Mouse (Mus musculus) stomach, postnatal 0 days (tissue): ENCODE data around the gene Cerk. TPM values are rescaled to one million over a fixed set of nuclear protein-coding genes. Genes with fewer than 3 reads are reported as not detected.
"Not testable (repeated sequence)": the region's sequence is repeated elsewhere in the genome, so short reads cannot be mapped to it uniquely, and the experiment has no call there.

Experiments used
- ATAC-seq: fragments of 200-750 bp; cut with Nextera tagmentation; 2 replicates; pipeline ENCODE4 v1.8.0; 2017; ENCODE audit not compliant: low FRiP score, low TSS enrichment
- DNase-seq: peaks from one replicate; pipeline ENCODE4 v3.0.0-alpha.2; 2016; ENCODE audit warnings: low spot score
- H3K27ac ChIP-seq: fragments of 300-500 bp; sonication (generic); replicated peaks from 2 replicates; pipeline ENCODE4 v1.5.1; 2014; ENCODE audit warnings: mild to moderate bottlenecking, control low read depth
- H3K27me3 ChIP-seq: fragments of 300-500 bp; sonication (generic); 2 replicates; pipeline ENCODE4 v1.6.1; 2014; ENCODE audit warnings: low read length; ENCODE audit not compliant: control insufficient read depth, insufficient read depth
- H3K36me3 ChIP-seq: fragments of 300-500 bp; sonication (generic); 2 replicates; pipeline ENCODE4 v1.6.1; 2014; ENCODE audit warnings: low read length, mixed read lengths; ENCODE audit not compliant: control insufficient read depth, insufficient read depth
- H3K4me1 ChIP-seq: fragments of 300-500 bp; sonication (generic); replicated peaks from 2 replicates; pipeline ENCODE4 v1.6.1; 2014; ENCODE audit warnings: antibody characterized with exemption; ENCODE audit not compliant: control insufficient read depth, insufficient read depth
- H3K4me2 ChIP-seq: fragments of 300-500 bp; sonication (generic); replicated peaks from 2 replicates; pipeline ENCODE4 v1.6.1; 2014; ENCODE audit warnings: low read depth, mild to moderate bottlenecking, control low read depth, moderate library complexity
- H3K4me3 ChIP-seq: fragments of 300-500 bp; sonication (generic); 2 replicates; pipeline ENCODE4 v1.5.1; 2014; ENCODE audit warnings: low read depth, low read length, control low read depth
- H3K9ac ChIP-seq: fragments of 300-500 bp; sonication (generic); 2 replicates; pipeline ENCODE4 v1.6.1; 2014; ENCODE audit warnings: mild to moderate bottlenecking, low read length, control low read depth, mixed read lengths
- H3K9me3 ChIP-seq: fragments of 300-500 bp; sonication (generic); 2 replicates; pipeline ENCODE4 v1.6.1; 2016; ENCODE audit warnings: low read length; ENCODE audit not compliant: control insufficient read depth
- CTCF ChIP-seq: IDR thresholded peaks from 2 replicates; pipeline ENCODE4 v1.5.1; 2016; ENCODE audit warnings: antibody characterized with exemption, low read depth, mild to moderate bottlenecking, moderate library complexity
- EP300 ChIP-seq: optimal IDR thresholded peaks from 2 replicates; pipeline ENCODE3; 2016; ENCODE audit warnings: antibody characterized with exemption
- WGBS: fragments of 180-500 bp; shearing (Covaris S2); extraction: QIAGEN DNeasy Blood & Tissue Kit; methylation state at CpG from one replicate; pipeline ENCODE4 v1.1.7; 2014; 5-methylcytosine and 5-hydroxymethylcytosine counted together
- polyA plus RNA-seq: library from polyadenylated mRNA; unstranded; fragments of >200 nt; fragmentation: Nextera tagmentation; extraction: Ambion mirVana; gene quantifications from 2 replicates; pipeline ENCODE4 v1.2.1, GENCODE M21; 2015

The Cerk gene
- polyA plus RNA-seq, 1 experiment from 2014 or later: 4.6 TPM

GRCm38 (mm10) chr15:86105751-86106150 is 80.2 kb downstream of the Cerk start:
- no peaks in the 10 kb centered on the region for H3K27me3 ChIP-seq
- ATAC-seq: no peak
- no peak overlapping the region for H3K4me3 ChIP-seq
- H3K4me2 ChIP-seq: no peak overlapping the region
- WGBS: 78% methylated on average over 6 of the region's 6 CpGs
- no peak for TF ChIP-seq EP300
- TF ChIP-seq CTCF: no peak
- H3K4me1 ChIP-seq: peaks cover 5% of the 10 kb centered on the region; the same call in 1 of the 2 replicates
- peaks cover 4% of the 10 kb centered on the region; the same call in 1 of the 2 replicates for H3K36me3 ChIP-seq
- H3K9ac ChIP-seq: no peak overlapping the region
- H3K9me3 ChIP-seq: no peaks in the 10 kb centered on the region
- no peak overlapping the region for H3K27ac ChIP-seq
- DNase-seq: no peak

- no peak overlapping the region for H3K27ac ChIP-seq
These were observed 80.6 kb downstream of the Cerk start for GRCm38 (mm10) chr15:86105345-86105697.

DNA sequence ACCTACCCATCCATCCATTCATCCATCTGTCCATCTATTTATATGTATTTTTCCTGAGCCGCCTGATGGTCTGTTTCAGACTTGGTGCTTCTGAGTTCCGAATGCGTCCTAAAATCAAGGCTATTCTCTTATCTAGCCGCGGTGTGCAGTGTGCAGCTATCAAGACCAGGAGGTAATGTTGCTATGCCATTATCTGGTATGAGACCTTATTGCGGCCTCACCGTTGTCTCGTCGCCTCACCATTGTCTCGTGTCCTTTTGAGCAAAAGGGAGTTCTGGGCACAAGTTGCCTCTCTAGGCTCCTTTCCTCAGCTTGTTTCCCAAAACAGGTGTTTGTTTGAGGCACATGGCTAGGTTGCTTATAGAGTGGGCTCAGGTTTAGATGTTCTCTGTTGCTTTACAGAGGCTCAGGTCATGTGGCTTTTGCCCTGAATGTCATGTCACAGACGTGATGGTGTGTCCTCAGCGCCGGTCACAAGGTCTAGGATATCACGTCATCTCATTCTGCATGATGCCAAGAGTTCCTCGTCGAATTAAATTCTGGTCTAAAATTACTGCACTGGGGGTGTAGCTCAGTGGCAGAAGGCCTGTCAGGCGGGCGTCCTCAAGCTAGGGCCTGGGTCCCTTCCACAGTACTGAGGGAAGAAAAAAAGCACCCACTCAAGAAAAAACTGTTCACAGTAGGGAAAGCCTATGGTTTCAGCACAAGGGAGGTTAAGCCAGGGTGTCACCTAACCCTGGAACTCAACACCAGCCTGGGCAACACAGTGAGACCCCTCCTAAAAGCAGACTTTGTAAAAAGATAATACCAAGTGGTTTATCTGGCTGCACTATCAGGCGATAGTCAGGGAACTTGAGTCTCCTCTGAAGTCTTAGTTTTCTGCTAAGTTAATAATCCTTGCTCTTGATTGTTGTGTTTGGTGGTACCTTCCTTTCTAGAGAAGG is 81.3 kb downstream of the Cerk start:
- Histone ChIP-seq H3K4me2 (no peak overlapping the region), H3K9ac (no peak overlapping the region), H3K4me3 (no peak overlapping the region), H3K27me3 (no peaks in the 10 kb centered on the region), H3K36me3 (peaks cover 6% of the 10 kb centered on the region; the same call in 1 of the 2 replicates), H3K4me1 (peaks cover 3% of the 10 kb centered on the region; the same call in 1 of the 2 replicates), H3K9me3 (no peaks in the 10 kb centered on the region), H3K27ac (no peak overlapping the region)
- no peak for DNase-seq
- no peak for ATAC-seq
- WGBS: 90% methylated on average over 19 of the region's 19 CpGs
- TF ChIP-seq CTCF (no peak), EP300 (no peak)

More at GRCm38 (mm10) chr15:86105345-86105697, 80.6 kb downstream of the Cerk start:
- Histone ChIP-seq H3K9ac (no peak overlapping the region), H3K9me3 (no peaks in the 10 kb centered on the region), H3K4me1 (peaks cover 5% of the 10 kb centered on the region; the same call in 1 of the 2 replicates), H3K4me3 (no peak overlapping the region), H3K36me3 (peaks cover 6% of the 10 kb centered on the region; the same call in 1 of the 2 replicates), H3K4me2 (no peak overlapping the region), H3K27me3 (no peaks in the 10 kb centered on the region)
- DNase-seq (no peak), ATAC-seq (peak; percentile 40; the same call in 1 of the 2 replicates)
- WGBS: 78% methylated on average over 7 of the region's 7 CpGs
- TF ChIP-seq EP300 (no peak), CTCF (no peak)

- no peak overlapping the region for H3K4me3 ChIP-seq
- DNase-seq: no peak
These were observed 83.6 kb downstream of the Cerk start for GRCm38 (mm10) chr15:86102308-86102707.

DNA sequence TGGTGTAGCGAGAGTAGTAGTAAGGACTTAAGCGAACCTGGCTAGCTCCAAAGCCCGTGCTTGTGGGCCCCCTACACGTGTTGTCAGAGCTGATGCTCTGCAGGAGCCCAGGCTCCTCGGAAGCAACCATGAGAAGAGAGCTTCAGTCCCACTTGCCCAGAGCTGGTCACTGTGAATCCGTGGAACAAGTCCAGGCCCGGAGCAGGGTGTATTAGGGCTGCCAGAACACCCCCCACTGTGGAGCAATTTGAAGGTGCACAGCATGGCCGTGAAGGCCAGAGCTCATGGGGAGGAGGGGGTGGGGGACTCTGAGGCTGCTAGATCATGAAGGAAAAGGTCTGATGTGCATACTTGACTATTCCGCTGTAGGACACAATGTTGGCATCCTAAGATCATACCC is 84.4 kb downstream of the Cerk start:
- WGBS: 90% methylated on average over 9 of the region's 9 CpGs
- H3K27ac ChIP-seq: no peak overlapping the region
- no peaks in the 10 kb centered on the region for H3K9me3 ChIP-seq
- DNase-seq (no peak), ATAC-seq (no peak)
- H3K9ac ChIP-seq: no peak overlapping the region
- H3K4me3 ChIP-seq: no peak overlapping the region
- H3K4me2 ChIP-seq: no peak overlapping the region
- H3K36me3 ChIP-seq: peaks cover 6% of the 10 kb centered on the region; the same call in 1 of the 2 replicates
- TF ChIP-seq CTCF: no peak
- TF ChIP-seq EP300: no peak
- no peaks in the 10 kb centered on the region for H3K4me1 ChIP-seq
- H3K27me3 ChIP-seq: no peaks in the 10 kb centered on the region

More at GRCm38 (mm10) chr15:86102308-86102707, 83.6 kb downstream of the Cerk start:
- no peaks in the 10 kb centered on the region for H3K27me3 ChIP-seq
- no peak for ATAC-seq
- H3K36me3 ChIP-seq: peaks cover 6% of the 10 kb centered on the region; the same call in 1 of the 2 replicates
- no peak for TF ChIP-seq EP300
- no peak for TF ChIP-seq CTCF
- H3K9ac ChIP-seq: no peak overlapping the region
- no peak overlapping the region for H3K4me2 ChIP-seq
- no peaks in the 10 kb centered on the region for H3K9me3 ChIP-seq
- WGBS: 84% methylated on average over 15 of the region's 15 CpGs
- no peaks in the 10 kb centered on the region for H3K4me1 ChIP-seq
- H3K27ac ChIP-seq: no peak overlapping the region

GRCm38 (mm10) chr15:86097871-86098270 is 88.1 kb downstream of the Cerk start:
- Histone ChIP-seq H3K9me3 (no peaks in the 10 kb centered on the region), H3K4me3 (no peak overlapping the region), H3K27me3 (no peaks in the 10 kb centered on the region), H3K4me2 (no peak overlapping the region), H3K27ac (no peak overlapping the region), H3K36me3 (peaks cover 6% of the 10 kb centered on the region; the same call in 1 of the 2 replicates), H3K4me1 (no peaks in the 10 kb centered on the region), H3K9ac (no peak overlapping the region)
- no peak for ATAC-seq
- no peak for TF ChIP-seq EP300
- TF ChIP-seq CTCF: no peak
- whole genome bisulfite sequencing: 61% methylated on average over 2 of the region's 2 CpGs
- DNase-seq: no peak

- H3K4me1 ChIP-seq: not testable (repeated sequence)
These were observed 89.3 kb downstream of the Cerk start for GRCm38 (mm10) chr15:86096604-86097020.

More at GRCm38 (mm10) chr15:86096604-86097020, 89.3 kb downstream of the Cerk start:
- H3K27me3 ChIP-seq, DNase-seq, ATAC-seq, H3K4me2 ChIP-seq, H3K36me3 ChIP-seq, H3K4me3 ChIP-seq, H3K9me3 ChIP-seq: not testable (repeated sequence)
- Histone ChIP-seq H3K9ac (0 out of 2 replicates have a peak overlapping the region, but pooled peaks have one; percentile 4), H3K27ac (peak overlapping the region; percentile 70)
- WGBS: 78% methylated on average over 5 of the region's 5 CpGs
